Mouse (Mus musculus) C2C12 (cell line): ENCODE results near the gene Gm11983.

Source experiments
- CEBPB ChIP-seq: IDR thresholded peaks from one replicate; pipeline ENCODE4 v1.6.1; 2011; ENCODE audit warnings: low read depth, mild to moderate bottlenecking, control low read depth, moderate library complexity
- CTCF ChIP-seq: IDR thresholded peaks from one replicate; pipeline ENCODE4 v1.5.1; 2011; ENCODE audit not compliant: control insufficient read depth, insufficient read depth, insufficient read length
- FOSL1 ChIP-seq: IDR thresholded peaks from one replicate; pipeline ENCODE4 v1.8.0; 2011; ENCODE audit warnings: mild to moderate bottlenecking, low read length; ENCODE audit not compliant: poor library complexity, insufficient read depth, severe bottlenecking
- MAX ChIP-seq: IDR thresholded peaks from one replicate; pipeline ENCODE4 v1.6.1; 2011; ENCODE audit warnings: mild to moderate bottlenecking, control low read depth
- MYOD1 ChIP-seq: IDR thresholded peaks from one replicate; pipeline ENCODE4 v1.6.1; 2011; ENCODE audit warnings: low read depth; ENCODE audit not compliant: control insufficient read depth, insufficient read length
- MYOG ChIP-seq: IDR thresholded peaks from one replicate; pipeline ENCODE4 v1.6.1; 2011; ENCODE audit not compliant: control insufficient read depth, insufficient read length; ENCODE audit errors: extremely low read depth
- USF1 ChIP-seq: IDR thresholded peaks from one replicate; pipeline ENCODE4 v1.6.1; 2011; ENCODE audit warnings: low read depth, mild to moderate bottlenecking, control low read depth, moderate library complexity

GRCm38 (mm10) chr11:6840775-6841174, 3.3 kb upstream of the Gm11983 start:
- TF ChIP-seq CTCF, result no peak
- no peak for TF ChIP-seq MAX
- no peak for TF ChIP-seq MYOG
- TF ChIP-seq MYOD1, result no peak
- no peak for TF ChIP-seq USF1
- no peak for TF ChIP-seq CEBPB
- TF ChIP-seq FOSL1, result no peak
